Mouse (Mus musculus) heart, adult 9 months (tissue): ENCODE results near the gene Kpna3.

Source experiments
- DNase-seq, 2 experiments: peaks; one replicate each; pipeline ENCODE4 v3.0.0; 2022; ENCODE audit warnings: low spot score in 2 of 2

The Kpna3 gene

DNA sequence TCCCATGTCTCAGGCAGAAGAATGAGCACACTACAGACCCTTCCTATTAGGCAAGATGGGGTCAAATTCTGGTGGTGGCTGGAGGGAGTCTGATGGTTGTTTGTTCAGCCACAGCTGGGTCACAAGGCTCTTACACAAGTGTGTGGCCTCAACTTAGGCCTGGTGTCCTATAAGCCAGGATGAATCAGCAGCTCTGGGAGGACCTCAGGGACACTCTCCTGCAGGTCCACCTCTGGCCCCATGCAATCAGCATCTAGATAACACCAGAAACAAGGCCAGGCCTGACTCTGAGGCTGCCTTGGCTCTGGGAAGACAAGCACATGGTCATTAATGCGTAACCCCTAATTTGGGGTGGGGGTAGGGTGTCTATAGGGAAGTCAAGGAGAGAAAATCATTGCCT, 118.9 kb downstream of the Kpna3 start:
- no peak for DNase-seq

DNA sequence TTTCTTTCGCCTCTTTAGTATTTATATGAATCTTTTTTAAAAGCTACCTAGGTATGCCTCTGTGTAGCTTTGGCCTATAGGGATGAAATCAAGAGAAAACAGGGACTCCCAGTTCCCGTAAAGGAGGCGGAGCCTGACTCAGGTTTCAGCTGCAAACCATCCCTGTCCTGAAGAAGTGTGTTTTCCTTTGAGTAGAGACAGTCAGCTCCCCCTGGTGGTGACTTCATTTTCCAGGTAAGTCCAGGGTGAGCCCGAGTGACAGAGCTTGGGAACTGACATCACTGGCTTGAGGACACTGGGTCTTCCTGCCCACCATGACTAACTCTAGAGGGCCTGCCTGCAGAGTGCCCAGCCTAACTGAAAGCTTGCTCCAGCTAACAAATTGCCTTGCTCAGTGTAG, 122.8 kb downstream of the Kpna3 start:
- peak in 1 of 2 experiments; percentile 22 for DNase-seq
